Mouse (Mus musculus) spleen, adult 2 months (tissue): ENCODE measurements around the gene Eif1b. TPM values are rescaled to one million over a fixed set of nuclear protein-coding genes. Genes with fewer than 3 reads are reported as not detected.

ENCODE experiments used
- DNase-seq, 2 experiments: peaks; one replicate each; pipeline versions ENCODE4 v3.0.0 to v3.0.0-alpha.2; 2012 to 2021; ENCODE audit warnings: low spot score in 2 of 2, low read depth in 1 of 2
- H3K27ac ChIP-seq: fragments of 200-500 bp; 2 replicates; pipeline ENCODE4 v1.5.1; 2012; ENCODE audit warnings: low read length, inconsistent platforms; ENCODE audit not compliant: insufficient read depth
- H3K27me3 ChIP-seq: fragments of 200-500 bp; 2 replicates; pipeline ENCODE4 v1.6.1; 2012; ENCODE audit warnings: mild to moderate bottlenecking, moderate library complexity, low read length, inconsistent platforms; ENCODE audit not compliant: control insufficient read depth, insufficient read depth
- H3K36me3 ChIP-seq: fragments of 200-500 bp; 2 replicates; pipeline ENCODE4 v1.6.1; 2012; ENCODE audit warnings: mild to moderate bottlenecking, low read length, inconsistent platforms; ENCODE audit not compliant: control insufficient read depth, insufficient read depth
- H3K4me1 ChIP-seq: fragments of 200-500 bp; 2 replicates; pipeline ENCODE4 v1.6.1; 2011; ENCODE audit warnings: inconsistent platforms; ENCODE audit not compliant: control insufficient read depth, insufficient read depth, insufficient read length
- H3K4me3 ChIP-seq: fragments of 200-500 bp; 2 replicates; pipeline ENCODE4 v1.5.1; 2011; ENCODE audit warnings: mild to moderate bottlenecking, inconsistent platforms; ENCODE audit not compliant: insufficient read depth, insufficient read length; ENCODE audit errors: extremely low read depth
- CTCF ChIP-seq: fragments of 200-500 bp; IDR thresholded peaks from 2 replicates; pipeline ENCODE4 v1.5.1; 2011; ENCODE audit warnings: mild to moderate bottlenecking, inconsistent platforms; ENCODE audit not compliant: insufficient read depth, insufficient read length, insufficient replicate concordance; ENCODE audit errors: extremely low read depth
- POLR2A ChIP-seq: fragments of 200-500 bp; IDR thresholded peaks from 2 replicates; pipeline ENCODE4 v1.6.1; 2011; ENCODE audit warnings: low read depth, low read length, inconsistent platforms
- WGBS: fragments of 180-500 bp; shearing (Covaris S2); methylation state at CpG from one replicate; pipeline ENCODE4 v1.1.7; 2018; 5-methylcytosine and 5-hydroxymethylcytosine counted together
- polyA plus RNA-seq: library from polyadenylated mRNA; depleted of rRNA; stranded (reverse); fragments of >200 nt; gene quantifications from 2 replicates; pipeline ENCODE4 v1.2.3, GENCODE M21; 2012; rRNA removed

The Eif1b gene
- 33.3 and 52.1 TPM in 2 replicates for polyA plus RNA-seq

DNA sequence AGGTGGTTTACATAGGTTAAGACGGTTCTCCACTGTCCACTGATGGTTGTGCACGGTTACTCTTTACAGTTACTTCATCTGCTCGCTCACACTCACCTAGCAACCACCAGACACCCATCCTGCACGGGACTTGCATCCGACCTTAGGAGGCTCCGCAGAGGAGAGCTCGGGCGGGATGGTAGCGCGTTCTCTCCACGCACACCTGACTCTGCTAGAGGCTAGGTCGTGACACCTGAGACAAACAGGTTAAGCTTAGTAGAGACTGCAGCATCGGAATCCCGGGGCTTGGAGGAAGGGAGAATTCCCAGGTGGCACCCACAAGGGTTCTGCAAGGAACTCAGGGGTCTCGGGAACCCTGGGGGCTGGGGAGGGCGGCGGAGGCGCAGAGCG is at the start of gene Eif1b:
Eif1b (plus strand) TSS at position 223 of the 390 bp plus-strand sequence.
- no peak for DNase-seq
- TF ChIP-seq POLR2A (no peak), CTCF (no peak)
- Histone ChIP-seq H3K36me3 (peaks cover 13% of the 10 kb centered on the region), H3K4me3 (peak within 1 kb of the TSS; percentile 76), H3K4me1 (no peaks in the 10 kb centered on the region; the same call in 1 of the 2 replicates), H3K27me3 (no peaks in the 10 kb centered on the region), H3K27ac (peak within 1 kb of the TSS; percentile 76)
- WGBS, result 6% methylated on average over 19 of the region's 19 CpGs

DNA sequence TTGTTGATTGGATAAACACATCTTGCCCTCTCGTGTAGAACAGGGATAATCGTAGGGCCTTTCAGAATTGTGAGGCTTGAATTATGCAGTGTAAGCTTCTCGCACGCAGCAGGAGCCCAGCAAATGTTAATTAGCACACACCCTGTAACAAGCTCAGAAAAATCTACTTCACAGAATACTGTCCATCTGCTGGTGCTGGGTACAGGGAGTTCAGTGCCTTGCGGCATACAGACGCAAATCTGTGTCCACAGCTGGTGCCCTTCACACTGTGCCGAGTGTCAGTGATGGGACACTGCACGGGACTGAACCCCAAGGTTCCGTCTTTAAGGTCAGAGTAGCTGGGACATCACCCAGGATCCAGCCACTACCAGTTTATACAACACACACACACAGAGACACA is 47.4 kb upstream of the Eif1b start:
- no peaks in the 10 kb centered on the region for H3K4me1 ChIP-seq
- no peak for DNase-seq
- WGBS, result 89% methylated on average over 9 of the region's 9 CpGs
- H3K27ac ChIP-seq, result no peak overlapping the region
- no peaks in the 10 kb centered on the region for H3K27me3 ChIP-seq
- H3K4me3 ChIP-seq, result no peak overlapping the region
- no peak for TF ChIP-seq POLR2A
- TF ChIP-seq CTCF, result no peak
- H3K36me3 ChIP-seq, result no peaks in the 10 kb centered on the region

- Histone ChIP-seq H3K4me1 (no peaks in the 10 kb centered on the region), H3K4me3 (no peak overlapping the region), H3K27ac (no peak overlapping the region), H3K27me3 (no peaks in the 10 kb centered on the region), H3K36me3 (no peaks in the 10 kb centered on the region)
- TF ChIP-seq CTCF (no peak), POLR2A (no peak)
- WGBS, result 88% methylated on average over 6 of the region's 6 CpGs
- DNase-seq, result no peak
Measured at GRCm38 (mm10) chr9:120449696-120450329, 42.2 kb upstream of the Eif1b start.

- TF ChIP-seq CTCF, result no peak
- no peak for TF ChIP-seq POLR2A
- H3K27me3 ChIP-seq, result no peaks in the 10 kb centered on the region
- WGBS, result 76% methylated on average over 9 of the region's 9 CpGs
Measured at GRCm38 (mm10) chr9:120455768-120456655, 36.0 kb upstream of the Eif1b start.

GRCm38 (mm10) chr9:120470431-120470830 is 21.6 kb upstream of the Eif1b start:
- H3K27me3 ChIP-seq, result no peaks in the 10 kb centered on the region
- no peak overlapping the region for H3K27ac ChIP-seq
- 97% methylated on average over 1 of the region's 1 CpGs for WGBS
- H3K4me1 ChIP-seq, result no peaks in the 10 kb centered on the region
- no peak for DNase-seq
- H3K36me3 ChIP-seq, result no peaks in the 10 kb centered on the region
- no peak overlapping the region for H3K4me3 ChIP-seq
- TF ChIP-seq CTCF (no peak), POLR2A (no peak)

More at GRCm38 (mm10) chr9:120455768-120456655, 36.0 kb upstream of the Eif1b start:
- Histone ChIP-seq H3K4me1 (no peaks in the 10 kb centered on the region), H3K4me3 (no peak overlapping the region), H3K36me3 (no peaks in the 10 kb centered on the region), H3K27ac (no peak overlapping the region)
- no peak for DNase-seq

DNA sequence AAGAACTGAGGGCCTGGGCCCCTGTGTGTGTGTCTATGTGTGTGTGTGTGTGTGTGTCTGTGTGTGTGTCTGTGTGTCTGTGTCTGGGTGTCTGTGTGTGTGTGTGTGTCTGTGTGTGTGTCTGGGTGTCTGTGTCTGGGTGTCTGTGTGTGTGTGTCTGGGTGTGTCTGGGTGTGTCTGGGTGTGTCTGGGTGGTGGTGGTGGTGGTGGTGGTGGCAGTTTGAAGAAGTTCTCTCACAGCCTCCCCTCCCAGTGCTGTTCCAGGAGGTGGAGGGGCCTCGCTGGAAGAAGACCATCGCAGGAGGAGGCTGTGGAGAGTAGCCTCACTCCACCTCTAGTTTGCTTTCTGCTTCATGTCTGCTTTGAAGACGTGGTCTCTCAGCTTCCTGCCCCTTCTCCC is 10.4 kb upstream of the Eif1b start:
- Histone ChIP-seq H3K36me3 (no peaks in the 10 kb centered on the region), H3K27ac (no peak overlapping the region), H3K27me3 (no peaks in the 10 kb centered on the region), H3K4me3 (no peak overlapping the region), H3K4me1 (peaks cover 5% of the 10 kb centered on the region; the same call in 1 of the 2 replicates)
- 51% methylated on average over 3 of the region's 3 CpGs for WGBS
- DNase-seq, result no peak
- TF ChIP-seq CTCF (no peak), POLR2A (no peak)
